14 mouse cellular contexts compared by ENCODE assay signal in genomic region chr11:113366257-113367030, GRCm38 (mm10).
DNase-seq lines count a peak whose midpoint lies in the region; ATAC-seq and TF ChIP-seq lines count a peak whose summit lies in the region.
"Had no signal": no experiment of that assay in that cellular context is flagged by ENCODE, and none has a peak within 500 bp of the region (broad histone marks: within the 10 kb centered on the region; RNA-seq: fewer than 3 reads in every experiment).

No protein-coding gene starts in this region.

- H3K27me3 ChIP-seq in heart, embryonic 15.5 days: no peaks in the 10 kb centered on the region
- H3K27me3 ChIP-seq in heart, adult 2 months (ENCODE audit: control insufficient read depth, insufficient read depth, low read length): no peaks in the 10 kb centered on the region
- no peaks in the 10 kb centered on the region for H3K27me3 ChIP-seq in ES-Bruce4 (ENCODE audit: control insufficient read depth, insufficient read depth, low read length, poor library complexity, severe bottlenecking)
- H3K27me3 ChIP-seq in hindbrain, postnatal 0 days (ENCODE audit: insufficient read depth, low read length): no peaks in the 10 kb centered on the region
- H3K27me3 ChIP-seq: CH12.LX; limb, embryonic 13.5 days had no signal

- TF ChIP-seq POLR2A in heart, adult 2 months (IDR thresholded peaks at IDR 0.05; ENCODE audit: insufficient read depth, low read depth, low read length): no peak
- TF ChIP-seq POLR2A in ES-Bruce4 (IDR thresholded peaks at IDR 0.05; ENCODE audit: insufficient read depth, low read length): no peak

- no peak for TF ChIP-seq EP300 in heart, adult 2 months (IDR thresholded peaks at IDR 0.05; ENCODE audit: insufficient read depth, low read depth, low read length)
- TF ChIP-seq EP300 in ES-Bruce4 (IDR thresholded peaks at IDR 0.05; ENCODE audit: insufficient read depth, low read depth, low read length): 0 out of 2 replicates have a peak, but pooled peaks have one; percentile 39

- H3K4me2 ChIP-seq in heart, embryonic 15.5 days: no peak overlapping the region
- no peak overlapping the region for H3K4me2 ChIP-seq in hindbrain, postnatal 0 days (ENCODE audit: low read depth, low read length)
- H3K4me2 ChIP-seq: limb, embryonic 13.5 days had no signal

- no peak overlapping the region for H3K4me3 ChIP-seq in heart, embryonic 15.5 days
- H3K4me3 ChIP-seq in heart, adult 2 months: no peak overlapping the region
- no peak overlapping the region for H3K4me3 ChIP-seq in ES-Bruce4 (ENCODE audit: low read depth, low read length)
- H3K4me3 ChIP-seq in hindbrain, postnatal 0 days (ENCODE audit: low read length): no peak overlapping the region
- H3K4me3 ChIP-seq: limb, embryonic 13.5 days had no signal

- 35% methylated on average over 19 of the region's 19 CpGs for WGBS in heart, embryonic 15.5 days
- 62% methylated on average over 19 of the region's 19 CpGs for WGBS in heart, adult 2 months
- WGBS in hindbrain, postnatal 0 days: 48% methylated on average over 19 of the region's 19 CpGs

- H3K36me3 ChIP-seq in heart, embryonic 15.5 days: no peaks in the 10 kb centered on the region
- no peaks in the 10 kb centered on the region for H3K36me3 ChIP-seq in heart, adult 2 months (ENCODE audit: control insufficient read depth, insufficient read depth, low read length)
- H3K36me3 ChIP-seq in ES-Bruce4 (ENCODE audit: control insufficient read depth, insufficient read depth, low read length, poor library complexity, severe bottlenecking): no peaks in the 10 kb centered on the region
- no peaks in the 10 kb centered on the region for H3K36me3 ChIP-seq in hindbrain, postnatal 0 days (ENCODE audit: insufficient read depth, low read length)
- H3K36me3 ChIP-seq: limb, embryonic 13.5 days had no signal

- H3K9ac ChIP-seq in heart, embryonic 15.5 days: no peak overlapping the region
- no peak overlapping the region for H3K9ac ChIP-seq in heart, adult 2 months (ENCODE audit: low read depth, low read length)
- no peak overlapping the region for H3K9ac ChIP-seq in ES-Bruce4 (ENCODE audit: low read depth, poor library complexity, severe bottlenecking)
- no peak overlapping the region for H3K9ac ChIP-seq in hindbrain, postnatal 0 days (replicated peaks; ENCODE audit: low read length)
- H3K9ac ChIP-seq: limb, embryonic 13.5 days had no signal

- TF ChIP-seq CTCF in heart, adult 2 months (IDR thresholded peaks at IDR 0.05): no peak
- TF ChIP-seq CTCF in ES-Bruce4 (IDR thresholded peaks at IDR 0.05; ENCODE audit: low read depth, low read length): no peak
- TF ChIP-seq CTCF in hindbrain, postnatal 0 days (IDR thresholded peaks at IDR 0.05; ENCODE audit: low read depth): no peak

- no peaks in the 10 kb centered on the region for H3K79me2 ChIP-seq in heart, adult 2 months (replicated peaks; ENCODE audit: control insufficient read depth, insufficient read depth, low read length)

- no peaks in the 10 kb centered on the region for H3K9me3 ChIP-seq in heart, embryonic 15.5 days (replicated peaks)
- no peaks in the 10 kb centered on the region for H3K9me3 ChIP-seq in ES-Bruce4 (replicated peaks; ENCODE audit: control insufficient read depth, insufficient read depth, low read length, poor library complexity, severe bottlenecking)
- H3K9me3 ChIP-seq in hindbrain, postnatal 0 days (ENCODE audit: low read length): no peaks in the 10 kb centered on the region
- H3K9me3 ChIP-seq: limb, embryonic 13.5 days had no signal

- H3K4me1 ChIP-seq in heart, embryonic 15.5 days (replicated peaks): peaks cover 9% of the 10 kb centered on the region
- H3K4me1 ChIP-seq in heart, adult 2 months (ENCODE audit: control insufficient read depth, insufficient read depth, low read length): no peaks in the 10 kb centered on the region
- H3K4me1 ChIP-seq in ES-Bruce4 (ENCODE audit: control insufficient read depth, insufficient read depth, low read length): peaks cover 5% of the 10 kb centered on the region
- H3K4me1 ChIP-seq in hindbrain, postnatal 0 days (ENCODE audit: insufficient read depth, low read length): no peaks in the 10 kb centered on the region

- H3K27ac ChIP-seq in heart, embryonic 15.5 days: 0 out of 2 replicates have a peak overlapping the region, but pooled peaks have one; percentile 24
- no peak overlapping the region for H3K27ac ChIP-seq in heart, adult 2 months
- H3K27ac ChIP-seq in ES-Bruce4 (ENCODE audit: insufficient read depth, low read length): no peak overlapping the region
- H3K27ac ChIP-seq in hindbrain, postnatal 0 days: no peak overlapping the region
- H3K27ac ChIP-seq: limb, embryonic 13.5 days; macrophage had no signal

- ATAC-seq in heart, embryonic 15.5 days (replicated peaks; ENCODE audit: insufficient number of reproducible peaks, insufficient read depth, low FRiP score, low read depth): no peak
- ATAC-seq in hindbrain, postnatal 0 days: 0 out of 2 replicates have a peak, but pooled peaks have one; percentile 10
- no peak for ATAC-seq in granulocyte monocyte progenitor cell, adult 5-6 weeks (replicated peaks; ENCODE audit: poor library complexity, severe bottlenecking)
- no peak for ATAC-seq in monocyte, adult 5-6 weeks (replicated peaks; ENCODE audit: insufficient number of reproducible peaks, low FRiP score, low TSS enrichment, poor library complexity, severe bottlenecking)

- DNase-seq in heart, adult 2 months: no peak
- peak; percentile 20 for DNase-seq in adrenal gland, postnatal 25 days
- no peak for DNase-seq in hindbrain, postnatal 0 days (ENCODE audit: low spot score)
- DNase-seq in natural killer cell, adult 2 months (ENCODE audit: low spot score in 2 of 2): no peak
- DNase-seq: cerebellum, adult 11 months; gastrocnemius, postnatal 10 days; thymus, postnatal 14 days had no signal

- intact Hi-C loops in heart, adult 2 months (cut with DNase I): no loop called here
